Mouse (Mus musculus) stomach, embryonic 16.5 days (tissue): Measurements from ENCODE around the gene Gm9837. TPM values are rescaled to one million over a fixed set of nuclear protein-coding genes. Genes with fewer than 3 reads are reported as not detected.
A peak's percentile ranks its signal among the peaks of the same experiment; 100 is the strongest.

Experiments used
- ATAC-seq: fragments of 200-750 bp; cut with Nextera tagmentation; 2 replicates; pipeline ENCODE4 v1.8.0; 2017; ENCODE audit warnings: moderate number of reproducible peaks, moderate TSS enrichment; ENCODE audit not compliant: insufficient read depth, low FRiP score
- H3K27ac ChIP-seq: fragments of 300-500 bp; sonication (generic); 2 replicates; pipeline ENCODE4 v1.5.1; 2014; ENCODE audit warnings: low read length
- H3K27me3 ChIP-seq: fragments of 300-500 bp; sonication (generic); 2 replicates; pipeline ENCODE4 v1.6.1; 2014; ENCODE audit warnings: low read length, control low read depth, mixed read lengths; ENCODE audit not compliant: control insufficient read depth, insufficient read depth
- H3K36me3 ChIP-seq: fragments of 300-500 bp; sonication (generic); 2 replicates; pipeline ENCODE4 v1.6.1; 2014; ENCODE audit warnings: low read length; ENCODE audit not compliant: control insufficient read depth, insufficient read depth
- H3K4me1 ChIP-seq: fragments of 300-500 bp; sonication (generic); 2 replicates; pipeline ENCODE4 v1.6.1; 2014; ENCODE audit warnings: low read length, control low read depth, mixed read lengths; ENCODE audit not compliant: control insufficient read depth, insufficient read depth
- H3K4me2 ChIP-seq: fragments of 300-500 bp; sonication (generic); 2 replicates; pipeline ENCODE4 v1.6.1; 2014; ENCODE audit warnings: low read depth, low read length, mixed read lengths
- H3K4me3 ChIP-seq: fragments of 300-500 bp; sonication (generic); replicated peaks from 2 replicates; pipeline ENCODE4 v1.5.1; 2014; ENCODE audit warnings: mild to moderate bottlenecking, low read length
- H3K9ac ChIP-seq: fragments of 300-500 bp; sonication (generic); 2 replicates; pipeline ENCODE4 v1.6.1; 2014; ENCODE audit warnings: low read length
- H3K9me3 ChIP-seq: fragments of 300-500 bp; sonication (generic); replicated peaks from 2 replicates; pipeline ENCODE4 v1.6.1; 2016; ENCODE audit warnings: low read length, control low read depth; ENCODE audit not compliant: control insufficient read depth
- WGBS: fragments of 180-500 bp; shearing (Covaris S2); extraction: QIAGEN DNeasy Blood & Tissue Kit; methylation state at CpG from one replicate; pipeline ENCODE4 v1.1.7; 2014; 5-methylcytosine and 5-hydroxymethylcytosine counted together
- polyA plus RNA-seq: library from polyadenylated mRNA; unstranded; fragments of >200 nt; fragmentation: Nextera tagmentation; extraction: Ambion mirVana; gene quantifications from 2 replicates; pipeline ENCODE4 v1.2.1, GENCODE M21; 2015

Gene Gm9837
- polyA plus RNA-seq, 1 experiment from 2014 or later: not detected

DNA sequence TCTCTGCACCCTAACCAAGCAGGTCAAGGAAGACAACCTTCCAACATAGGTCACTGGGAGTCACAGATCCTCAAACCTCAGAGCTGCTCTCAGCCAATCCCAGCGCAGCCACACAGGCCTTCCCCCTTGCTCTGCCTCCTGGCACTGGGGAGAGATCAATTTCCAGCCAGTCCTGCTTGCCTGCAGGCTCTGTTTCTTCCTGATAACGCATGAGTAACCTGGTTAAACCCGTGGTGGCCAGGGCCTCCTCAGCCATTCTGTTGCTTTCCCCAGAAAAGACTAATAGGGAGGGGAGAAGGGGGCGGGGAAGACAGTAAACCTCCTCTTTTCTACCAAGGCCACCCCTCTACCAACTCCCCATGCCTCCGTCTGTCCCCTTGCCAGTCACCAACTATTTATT, 8.6 kb downstream of the Gm9837 start:
- Histone ChIP-seq H3K9ac (no peak overlapping the region), H3K4me2 (no peak overlapping the region), H3K4me1 (peaks cover 16% of the 10 kb centered on the region), H3K27ac (no peak overlapping the region), H3K9me3 (no peaks in the 10 kb centered on the region), H3K36me3 (no peaks in the 10 kb centered on the region), H3K27me3 (peaks cover 51% of the 10 kb centered on the region), H3K4me3 (no peak overlapping the region)
- ATAC-seq: no peak
- 31% methylated on average over 5 of the region's 5 CpGs for WGBS

DNA sequence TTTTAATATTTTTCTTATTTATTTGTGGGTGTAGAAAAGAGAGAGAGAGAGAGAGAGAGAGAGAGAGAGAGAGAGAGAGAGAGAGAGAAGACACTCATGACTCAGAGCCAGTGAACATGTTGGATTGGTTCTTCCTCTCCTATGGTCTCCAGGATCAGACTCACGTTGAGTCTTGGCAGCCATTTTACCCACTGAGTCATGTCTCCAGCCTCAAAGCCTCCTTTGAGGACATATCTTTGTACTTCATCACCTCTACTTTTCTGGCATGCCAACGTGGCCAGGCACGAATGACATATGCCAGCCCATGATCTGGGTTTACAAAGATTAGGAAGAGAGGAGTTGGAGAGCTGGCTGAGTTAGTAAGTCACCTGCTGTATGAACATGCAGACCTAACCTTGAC, 10.1 kb downstream of the Gm9837 start:
- Histone ChIP-seq H3K4me1 (peaks cover 12% of the 10 kb centered on the region; the same call in 1 of the 2 replicates), H3K9ac (no peak overlapping the region), H3K4me3 (no peak overlapping the region), H3K9me3 (no peaks in the 10 kb centered on the region), H3K27ac (no peak overlapping the region), H3K36me3 (no peaks in the 10 kb centered on the region), H3K27me3 (peaks cover 39% of the 10 kb centered on the region), H3K4me2 (no peak overlapping the region)
- WGBS: 75% methylated on average over 3 of the region's 3 CpGs
- ATAC-seq: no peak

DNA sequence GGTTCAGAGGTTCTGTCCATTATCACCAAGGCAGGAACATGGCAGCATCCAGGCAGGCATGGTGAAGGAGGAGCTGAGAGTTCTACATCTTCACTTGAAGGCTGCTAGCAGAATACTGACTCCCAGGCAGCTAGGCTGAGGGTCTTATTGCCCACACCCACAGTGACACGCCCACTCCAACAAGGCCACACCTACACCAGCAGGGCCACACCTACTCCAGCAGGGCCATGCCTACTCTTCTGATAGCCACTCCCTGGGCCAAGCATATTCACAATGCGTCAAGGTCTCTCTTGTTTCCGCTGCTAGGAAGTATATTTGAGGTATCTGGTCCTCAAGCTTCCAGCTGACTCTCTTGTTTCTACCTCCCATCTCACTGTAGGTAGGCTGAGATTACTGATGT, 11.3 kb downstream of the Gm9837 start:
- no peak overlapping the region for H3K27ac ChIP-seq
- H3K27me3 ChIP-seq: peaks cover 27% of the 10 kb centered on the region
- no peak overlapping the region for H3K4me3 ChIP-seq
- H3K9ac ChIP-seq: no peak overlapping the region
- 65% methylated on average over 3 of the region's 3 CpGs for WGBS
- no peaks in the 10 kb centered on the region for H3K36me3 ChIP-seq
- H3K4me1 ChIP-seq: peaks cover 10% of the 10 kb centered on the region; the same call in 1 of the 2 replicates
- H3K9me3 ChIP-seq: no peaks in the 10 kb centered on the region
- no peak for ATAC-seq
- H3K4me2 ChIP-seq: no peak overlapping the region

DNA sequence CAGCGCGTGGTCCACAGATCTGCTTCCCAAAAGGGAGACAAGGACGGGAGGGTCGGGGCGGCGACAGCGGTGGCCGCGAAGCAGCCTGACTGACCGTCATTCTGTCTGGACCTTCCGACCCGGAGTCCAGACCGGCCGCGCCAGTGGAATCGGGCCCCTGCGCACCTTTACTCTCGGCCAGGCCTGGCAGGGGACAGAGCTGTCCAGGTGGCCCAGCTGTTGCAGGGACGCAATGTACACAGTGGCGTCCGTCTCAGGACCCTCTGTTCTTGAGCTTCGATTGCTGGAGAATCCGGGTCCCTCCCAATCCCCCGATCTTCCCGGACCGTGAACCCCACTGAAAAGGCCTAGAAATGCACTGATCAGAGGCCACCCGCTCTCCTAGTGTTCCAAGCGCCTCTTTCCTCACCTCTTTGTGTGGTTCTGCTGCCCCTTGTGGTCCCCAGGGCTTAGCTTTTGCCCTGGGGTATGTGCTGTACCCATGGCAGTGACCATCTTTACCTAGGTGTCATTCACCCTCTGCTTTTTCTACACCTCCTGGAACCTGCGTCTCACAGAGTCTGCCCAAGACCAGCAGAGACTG, 12.8 kb downstream of the Gm9837 start:
- no peaks in the 10 kb centered on the region for H3K36me3 ChIP-seq
- 9% methylated on average over 28 of the region's 29 CpGs for WGBS
- H3K9me3 ChIP-seq: no peaks in the 10 kb centered on the region
- H3K4me3 ChIP-seq: peak overlapping the region; percentile 57
- peaks cover 12% of the 10 kb centered on the region for H3K27me3 ChIP-seq
- H3K27ac ChIP-seq: no peak overlapping the region
- peak overlapping the region; percentile 69 for H3K9ac ChIP-seq
- peak overlapping the region; percentile 81 for H3K4me2 ChIP-seq
- 0 out of 2 replicates have a peak, but pooled peaks cover 3% of the 10 kb centered on the region for H3K4me1 ChIP-seq
- no peak; the same call in 1 of the 2 replicates for ATAC-seq

DNA sequence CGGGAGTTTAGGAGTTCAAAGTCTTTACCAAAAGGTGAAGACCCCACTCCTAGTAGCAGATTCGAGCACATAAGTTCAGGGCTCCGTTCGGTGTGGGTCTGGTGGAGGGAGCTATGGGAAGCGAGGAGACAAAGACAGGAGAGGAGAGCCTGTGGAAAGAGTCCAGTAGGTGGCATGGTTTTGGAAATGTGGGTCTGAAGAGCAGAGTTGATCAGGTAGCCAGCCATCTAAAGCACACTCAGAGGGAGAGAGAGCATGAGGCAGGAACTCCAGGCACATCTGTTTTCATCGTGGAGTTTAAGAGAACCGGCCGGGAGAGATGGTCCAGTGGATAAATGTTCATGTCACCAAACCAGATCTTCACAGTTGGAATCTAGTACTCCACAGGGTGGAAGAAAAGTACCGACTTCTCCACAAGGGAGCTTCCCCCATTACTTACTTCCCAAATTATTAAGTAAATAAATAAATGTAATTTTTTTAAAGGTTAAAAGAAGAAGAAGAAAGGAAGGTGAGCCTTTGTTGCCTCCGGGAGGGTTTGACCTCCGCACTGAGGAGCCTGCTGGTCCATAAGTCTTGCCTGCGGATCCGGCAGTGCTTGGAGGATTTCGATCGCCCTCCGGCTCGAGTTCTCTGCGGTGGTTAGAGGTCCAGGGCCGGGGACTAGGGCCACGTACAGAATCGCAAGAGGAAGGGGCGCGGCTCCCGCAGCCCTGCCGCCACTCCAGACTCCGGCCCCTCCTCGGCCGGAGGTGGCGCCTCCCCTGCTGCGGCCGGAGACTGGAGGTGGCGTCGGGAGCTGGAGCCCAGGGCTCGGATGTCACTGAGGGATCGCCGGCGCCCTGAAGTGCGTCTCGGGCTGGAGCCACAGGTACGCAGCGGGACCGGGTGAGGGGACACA, 13.6 kb downstream of the Gm9837 start, which contains the start of the genes Gm10447 and Shroom1:
TSS of gene Gm10447 (minus strand) at position 637 of the 898 bp plus-strand sequence.
TSS of gene Shroom1 (plus strand) at position 732 of the 898 bp plus-strand sequence.
- peak; percentile 86 for ATAC-seq

DNA sequence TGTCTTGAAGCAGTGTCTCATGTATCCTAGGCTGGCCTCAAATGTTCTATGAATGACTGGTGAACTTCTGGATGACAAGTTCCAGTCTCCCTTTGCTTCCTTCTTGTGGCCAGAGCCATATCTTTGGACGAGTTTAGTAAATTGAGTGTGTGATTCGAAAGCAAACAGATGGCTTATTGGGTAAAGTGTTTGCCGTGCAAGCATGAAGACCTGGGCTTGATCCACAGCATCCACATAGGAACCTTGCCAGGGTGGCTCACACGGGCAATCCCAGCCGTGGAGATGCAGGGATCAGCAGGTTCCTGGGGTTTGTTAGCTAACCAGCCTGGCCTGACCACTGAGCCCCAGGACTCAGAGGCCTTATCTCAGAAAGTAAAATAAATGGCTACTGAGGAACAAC, 17.2 kb downstream of the Gm9837 start:
- H3K4me2 ChIP-seq: no peak overlapping the region
- H3K4me1 ChIP-seq: 0 out of 2 replicates have a peak, but pooled peaks cover 6% of the 10 kb centered on the region
- H3K27ac ChIP-seq: no peak overlapping the region
- no peak for ATAC-seq
- H3K36me3 ChIP-seq: no peaks in the 10 kb centered on the region
- no peak overlapping the region for H3K4me3 ChIP-seq
- H3K9me3 ChIP-seq: no peaks in the 10 kb centered on the region
- no peak overlapping the region for H3K9ac ChIP-seq
- WGBS: 69% methylated on average over 5 of the region's 5 CpGs
- H3K27me3 ChIP-seq: no peaks in the 10 kb centered on the region

More for the DNA sequence above, 13.6 kb downstream of the Gm9837 start, which contains the start of the genes Gm10447 and Shroom1:
- Histone ChIP-seq H3K36me3 (no peaks in the 10 kb centered on the region), H3K27ac (no peak within 1 kb of the TSS), H3K4me1 (0 out of 2 replicates have a peak, but pooled peaks cover 3% of the 10 kb centered on the region), H3K4me2 (peak within 1 kb of the TSS; percentile 81), H3K9ac (peak within 1 kb of the TSS; percentile 69), H3K4me3 (peak within 1 kb of the TSS; percentile 57), H3K9me3 (no peaks in the 10 kb centered on the region), H3K27me3 (peaks cover 4% of the 10 kb centered on the region; the same call in 1 of the 2 replicates)
- 2% methylated on average over 42 of the region's 42 CpGs for WGBS

DNA sequence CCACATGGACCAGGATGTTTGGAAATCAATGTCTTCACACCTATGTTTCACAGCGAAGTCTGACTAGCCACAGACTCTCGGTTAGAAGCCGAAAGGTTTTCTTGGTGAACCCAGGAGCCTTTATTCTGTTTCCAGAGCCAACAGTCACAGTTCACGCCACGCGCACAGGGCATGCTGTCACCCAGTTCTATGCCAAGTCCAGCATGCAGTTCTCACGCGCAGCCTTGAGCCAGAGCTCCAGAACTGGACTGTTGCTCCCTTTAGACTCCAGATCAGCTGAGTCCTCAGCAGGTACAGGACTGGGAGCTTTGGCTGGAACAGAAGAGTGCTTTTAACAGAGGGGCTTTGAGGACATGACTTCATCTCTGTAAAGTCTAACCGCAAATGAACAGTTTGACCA, 17.9 kb downstream of the Gm9837 start:
- no peak overlapping the region for H3K4me3 ChIP-seq
- 0 out of 2 replicates have a peak, but pooled peaks cover 5% of the 10 kb centered on the region for H3K4me1 ChIP-seq
- no peaks in the 10 kb centered on the region for H3K36me3 ChIP-seq
- no peak overlapping the region for H3K9ac ChIP-seq
- 95% methylated on average over 9 of the region's 9 CpGs for WGBS
- H3K27me3 ChIP-seq: no peaks in the 10 kb centered on the region
- H3K4me2 ChIP-seq: no peak overlapping the region
- no peak for ATAC-seq
- no peaks in the 10 kb centered on the region for H3K9me3 ChIP-seq
- no peak overlapping the region for H3K27ac ChIP-seq

DNA sequence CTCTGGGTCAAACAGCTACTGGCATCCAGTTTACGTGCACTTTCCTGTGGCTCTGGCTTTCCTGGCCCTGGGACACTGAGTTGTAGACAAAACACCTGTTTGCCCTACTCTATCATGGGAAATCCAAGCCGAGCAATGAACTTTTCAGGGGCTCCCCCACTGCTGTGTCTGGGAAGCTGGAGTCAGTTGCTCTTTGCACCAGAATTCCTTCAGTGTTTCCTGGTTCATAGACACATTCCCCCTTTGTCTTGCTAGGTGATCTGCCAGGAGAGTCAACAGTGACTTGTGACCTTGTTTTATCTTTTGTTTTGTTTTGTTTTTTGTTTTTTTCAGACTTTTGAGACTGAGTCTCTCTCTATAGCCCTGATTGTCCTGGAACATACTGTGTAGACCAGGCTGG, 18.9 kb downstream of the Gm9837 start:
- H3K4me3 ChIP-seq: no peak overlapping the region
- no peak overlapping the region for H3K27ac ChIP-seq
- 0 out of 2 replicates have a peak, but pooled peaks cover 2% of the 10 kb centered on the region for H3K4me1 ChIP-seq
- ATAC-seq: no peak
- no peak overlapping the region for H3K9ac ChIP-seq
- no peak overlapping the region for H3K4me2 ChIP-seq
- no peaks in the 10 kb centered on the region for H3K9me3 ChIP-seq
- 51% methylated on average over 2 of the region's 2 CpGs for WGBS
- no peaks in the 10 kb centered on the region for H3K36me3 ChIP-seq
- no peaks in the 10 kb centered on the region for H3K27me3 ChIP-seq
